Mouse (Mus musculus) frontal cortex, postnatal 10 days (tissue): ENCODE data around the gene Slc38a5.
A peak's percentile ranks its signal among the peaks of the same experiment; 100 is the strongest.

Experiments
- DNase-seq, 2 experiments: peaks; one replicate each; pipeline ENCODE4 v3.0.0; 2022; ENCODE audit warnings: low spot score in 2 of 2, mixed read lengths in 1 of 2

Slc38a5 gene

DNA sequence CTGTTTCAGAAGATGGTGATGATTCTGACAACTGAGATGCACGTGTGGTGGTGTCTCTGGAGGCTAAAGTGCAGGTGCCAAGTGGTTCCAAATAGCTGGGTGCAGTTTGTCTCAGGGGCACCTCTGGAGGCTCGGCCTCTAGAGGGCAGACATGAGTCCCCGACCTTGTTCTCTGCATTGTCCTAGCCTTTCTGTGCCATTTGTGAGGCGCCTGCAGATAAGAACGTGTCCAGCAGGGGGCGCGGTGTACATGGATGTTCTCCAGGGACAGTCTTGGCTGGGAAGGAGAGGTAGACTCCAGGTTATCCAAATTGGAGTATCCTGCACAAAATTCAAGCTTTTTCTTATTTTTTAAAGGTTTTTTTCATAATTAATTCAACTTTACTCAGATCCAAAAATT lies 44.0 kb downstream of the Slc38a5 start:
- peak in 1 of 2 experiments; percentile 8 for DNase-seq

DNA sequence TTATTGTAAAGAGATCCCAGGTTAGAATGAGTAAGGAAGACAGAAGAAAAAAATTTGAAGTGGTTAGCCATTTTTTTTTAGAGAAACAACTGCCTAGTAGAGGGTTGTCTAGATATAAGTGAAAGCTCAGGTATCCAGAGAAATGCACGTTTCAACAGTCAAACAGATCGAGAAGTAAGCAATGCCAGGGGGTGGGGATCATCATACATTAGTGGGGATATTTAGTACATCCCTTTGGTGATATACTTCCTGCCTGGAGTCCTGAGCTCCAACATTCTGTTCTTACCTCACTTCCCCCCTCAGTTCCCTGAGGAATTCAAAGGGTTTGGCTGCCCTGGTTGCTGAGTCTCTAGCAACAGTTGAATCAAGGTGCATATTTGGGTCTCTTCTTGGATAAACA lies 56.2 kb downstream of the Slc38a5 start, which contains the start of gene Ssxb10:
Ssxb10 (plus strand) TSS at position 301 of the 400 bp plus-strand sequence.
- no peak for DNase-seq
